8 mouse cellular contexts compared by ENCODE assay signal in the genomic region with DNA sequence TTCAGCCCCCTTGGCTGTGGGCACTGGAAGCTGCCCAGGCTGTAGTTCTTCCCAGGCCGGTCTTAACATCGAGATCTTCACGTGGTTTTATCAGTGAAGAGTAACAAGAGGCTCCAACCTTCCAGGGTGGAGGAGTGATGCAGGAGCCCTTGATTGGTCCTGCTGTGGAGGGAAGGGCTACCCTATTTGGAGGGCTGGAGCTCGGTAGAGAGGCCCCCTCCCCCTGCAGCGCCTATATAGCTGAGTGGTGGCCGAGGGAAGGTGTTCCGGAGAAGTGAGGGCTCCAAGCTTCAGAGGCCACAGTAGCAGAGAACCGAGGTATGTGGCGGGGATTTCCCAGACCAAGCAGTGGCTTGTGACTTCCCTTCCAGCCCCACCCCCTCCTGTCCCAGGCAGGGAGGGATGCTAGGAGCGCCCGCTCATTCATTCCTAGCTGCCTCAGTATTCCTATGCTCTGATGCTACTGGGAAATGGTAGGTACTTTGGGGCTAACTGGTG. TPM values are rescaled to one million over a fixed set of nuclear protein-coding genes. Genes with fewer than 3 reads are reported as not detected.
DNase-seq lines count a peak whose midpoint lies in the region; ATAC-seq lines count a peak whose summit lies in the region.

A gene (plus strand): TSS at position 264 of the 498 bp plus-strand sequence.

- no peaks in the 10 kb centered on the region for H3K9me3 ChIP-seq in neural tube, embryonic 12.5 days
- no peaks in the 10 kb centered on the region for H3K9me3 ChIP-seq in heart, embryonic 16.5 days (replicated peaks; ENCODE audit: control insufficient read depth, low read length)
- H3K9me3 ChIP-seq in midbrain, embryonic 15.5 days = no peaks in the 10 kb centered on the region

- H3K4me3 ChIP-seq in neural tube, embryonic 12.5 days = no peak within 1 kb of the TSS
- H3K4me3 ChIP-seq in heart, embryonic 16.5 days (ENCODE audit: low read length) = peak within 1 kb of the TSS; percentile 14
- H3K4me3 ChIP-seq in midbrain, embryonic 15.5 days = no peak within 1 kb of the TSS

- H3K9ac ChIP-seq in neural tube, embryonic 12.5 days = no peak within 1 kb of the TSS
- no peak within 1 kb of the TSS for H3K9ac ChIP-seq in heart, embryonic 16.5 days (ENCODE audit: low read length)
- no peak within 1 kb of the TSS for H3K9ac ChIP-seq in midbrain, embryonic 15.5 days

- WGBS in neural tube, embryonic 12.5 days = 17% methylated on average over 11 of the region's 11 CpGs
- 9% methylated on average over 11 of the region's 11 CpGs for WGBS in heart, embryonic 16.5 days
- 17% methylated on average over 11 of the region's 11 CpGs for WGBS in midbrain, embryonic 15.5 days

- peaks cover 14% of the 10 kb centered on the region for H3K4me1 ChIP-seq in neural tube, embryonic 12.5 days
- peaks cover 12% of the 10 kb centered on the region; the same call in 1 of the 2 replicates for H3K4me1 ChIP-seq in heart, embryonic 16.5 days (ENCODE audit: control insufficient read depth, insufficient read depth, low read length)
- H3K4me1 ChIP-seq in midbrain, embryonic 15.5 days = peaks cover 13% of the 10 kb centered on the region

- DNase-seq in adrenal gland, postnatal 10 days = peak; percentile 20
- DNase-seq in adrenal gland, adult (ENCODE audit: inconsistent age in 2 of 2, low spot score in 1 of 2) = no peak
- DNase-seq in neural tube, embryonic 10.5 days (ENCODE audit: extremely low spot score, low spot score) = no peak
- DNase-seq in yolk sac, embryonic 10.5 days (ENCODE audit: low spot score) = no peak
- DNase-seq in cerebellum, postnatal 4 days (ENCODE audit: low spot score in 2 of 2) = no peak

- H3K27ac ChIP-seq in neural tube, embryonic 12.5 days = no peak within 1 kb of the TSS
- H3K27ac ChIP-seq in heart, embryonic 16.5 days (ENCODE audit: low read length) = no peak within 1 kb of the TSS
- no peak within 1 kb of the TSS for H3K27ac ChIP-seq in midbrain, embryonic 15.5 days

- 0 out of 2 replicates have a peak, but pooled peaks have one; percentile 7 for ATAC-seq in neural tube, embryonic 12.5 days (ENCODE audit: low FRiP score, low read depth)
- no peak; the same call in 1 of the 2 replicates for ATAC-seq in heart, embryonic 16.5 days (replicated peaks; ENCODE audit: extremely low read depth, insufficient read depth, low FRiP score)
- ATAC-seq in midbrain, embryonic 15.5 days (replicated peaks) = no peak

- 0 out of 2 replicates have a peak within 1 kb of the TSS, but pooled peaks have one; percentile 14 for H3K4me2 ChIP-seq in neural tube, embryonic 12.5 days (replicated peaks)
- H3K4me2 ChIP-seq in heart, embryonic 16.5 days (ENCODE audit: low read depth, low read length) = peak within 1 kb of the TSS; percentile 16; the same call in 1 of the 2 replicates
- H3K4me2 ChIP-seq in midbrain, embryonic 15.5 days = no peak within 1 kb of the TSS

- H3K27me3 ChIP-seq in neural tube, embryonic 12.5 days (replicated peaks) = peaks cover 29% of the 10 kb centered on the region
- no peaks in the 10 kb centered on the region for H3K27me3 ChIP-seq in heart, embryonic 16.5 days (ENCODE audit: control insufficient read depth, insufficient read depth, low read length)
- peaks cover 21% of the 10 kb centered on the region for H3K27me3 ChIP-seq in midbrain, embryonic 15.5 days (replicated peaks)

- H3K36me3 ChIP-seq in neural tube, embryonic 12.5 days = no peaks in the 10 kb centered on the region
- H3K36me3 ChIP-seq in heart, embryonic 16.5 days (ENCODE audit: control insufficient read depth, insufficient read depth) = no peaks in the 10 kb centered on the region
- H3K36me3 ChIP-seq in midbrain, embryonic 15.5 days (replicated peaks) = no peaks in the 10 kb centered on the region

RNA-seq across cellular contexts. Expression of the gene that starts here (rescaled TPM):
- 10 to 100 TPM in 1 of 2 experiments, 1 to 10 TPM in 1; 6.3 to 15.8 TPM for total RNA-seq in adrenal gland, postnatal 10 days (2021)
- 9.8 and 11.0 TPM in 2 replicates for polyA plus RNA-seq in neural tube, embryonic 12.5 days (2016; fragmentation: Nextera tagmentation; extraction: Ambion mirVana)
- 22.7 and 25.2 TPM in 2 replicates for polyA plus RNA-seq in heart, embryonic 16.5 days (2015; fragmentation: Nextera tagmentation; extraction: Ambion mirVana)
- 10.3 and 12.6 TPM in 2 replicates for polyA plus RNA-seq in midbrain, embryonic 15.5 days (2015; fragmentation: Nextera tagmentation; extraction: Ambion mirVana)
